Mouse (Mus musculus) forebrain, embryonic 12.5 days (tissue): Measurements from ENCODE around the gene Rap1gap. TPM values are rescaled to one million over a fixed set of nuclear protein-coding genes. Genes with fewer than 3 reads are reported as not detected.

Source experiments
- ATAC-seq: fragments of 200-750 bp; cut with Nextera tagmentation; 2 replicates; pipeline ENCODE4 v1.8.0; 2017; ENCODE audit warnings: moderate TSS enrichment; ENCODE audit not compliant: low FRiP score
- H3K27ac ChIP-seq: fragments of 300-500 bp; sonication (generic); 2 replicates; pipeline ENCODE4 v1.5.1; 2016; ENCODE audit warnings: mild to moderate bottlenecking
- H3K27me3 ChIP-seq: fragments of 300-500 bp; sonication (generic); 2 replicates; pipeline ENCODE4 v1.6.1; 2016; ENCODE audit warnings: mild to moderate bottlenecking
- H3K36me3 ChIP-seq: fragments of 300-500 bp; sonication (generic); replicated peaks from 2 replicates; pipeline ENCODE4 v1.6.1; 2016; ENCODE audit warnings: mild to moderate bottlenecking
- H3K4me1 ChIP-seq: fragments of 300-500 bp; sonication (generic); 2 replicates; pipeline ENCODE4 v1.6.1; 2016
- H3K4me2 ChIP-seq: fragments of 300-500 bp; sonication (generic); 2 replicates; pipeline ENCODE4 v1.6.1; 2016; ENCODE audit warnings: mild to moderate bottlenecking, moderate library complexity
- H3K4me3 ChIP-seq: fragments of 300-500 bp; sonication (generic); replicated peaks from 2 replicates; pipeline ENCODE4 v1.5.1; 2016; ENCODE audit warnings: mild to moderate bottlenecking
- H3K9ac ChIP-seq: fragments of 300-500 bp; sonication (generic); 2 replicates; pipeline ENCODE4 v1.6.1; 2016; ENCODE audit warnings: mild to moderate bottlenecking
- H3K9me3 ChIP-seq: fragments of 300-500 bp; sonication (generic); 2 replicates; pipeline ENCODE4 v1.6.1; 2016
- WGBS: fragments of 180-500 bp; shearing (Covaris S2); methylation state at CpG from one replicate; pipeline ENCODE4 v1.1.7; 2016; 5-methylcytosine and 5-hydroxymethylcytosine counted together
- polyA plus RNA-seq: library from polyadenylated mRNA; unstranded; fragments of >200 nt; fragmentation: Nextera tagmentation; extraction: Ambion mirVana; gene quantifications from 2 replicates; pipeline ENCODE4 v1.2.1, GENCODE M21; 2016

The Rap1gap gene
- polyA plus RNA-seq, 1 experiment from 2014 or later, result 7.3 TPM

DNA sequence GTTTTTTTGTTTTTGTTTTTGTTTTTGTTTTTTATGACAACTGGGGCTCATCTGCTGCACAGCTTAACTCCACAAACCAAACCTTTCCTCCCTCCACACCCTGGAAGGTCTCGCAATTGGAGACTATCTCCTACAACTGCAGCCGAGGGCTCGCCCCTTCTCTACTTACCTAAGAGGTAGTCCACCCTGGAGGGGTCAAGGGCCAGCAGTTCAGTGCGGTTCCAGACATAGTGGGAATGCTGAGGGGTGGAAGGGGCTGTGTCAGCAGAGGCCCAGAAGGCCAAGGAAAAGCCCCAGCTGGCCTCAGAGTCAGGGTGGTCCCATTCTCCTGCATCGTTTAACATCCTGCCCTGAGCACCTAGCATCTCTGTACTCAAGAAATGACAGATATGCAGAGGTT, 83.1 kb downstream of the Rap1gap start:
- Histone ChIP-seq H3K9ac (no peak overlapping the region), H3K9me3 (no peaks in the 10 kb centered on the region), H3K4me3 (no peak overlapping the region), H3K4me2 (no peak overlapping the region), H3K4me1 (peaks cover 16% of the 10 kb centered on the region), H3K36me3 (no peaks in the 10 kb centered on the region), H3K27ac (no peak overlapping the region), H3K27me3 (no peaks in the 10 kb centered on the region)
- ATAC-seq, result no peak
- 94% methylated on average over 5 of the region's 5 CpGs for WGBS

DNA sequence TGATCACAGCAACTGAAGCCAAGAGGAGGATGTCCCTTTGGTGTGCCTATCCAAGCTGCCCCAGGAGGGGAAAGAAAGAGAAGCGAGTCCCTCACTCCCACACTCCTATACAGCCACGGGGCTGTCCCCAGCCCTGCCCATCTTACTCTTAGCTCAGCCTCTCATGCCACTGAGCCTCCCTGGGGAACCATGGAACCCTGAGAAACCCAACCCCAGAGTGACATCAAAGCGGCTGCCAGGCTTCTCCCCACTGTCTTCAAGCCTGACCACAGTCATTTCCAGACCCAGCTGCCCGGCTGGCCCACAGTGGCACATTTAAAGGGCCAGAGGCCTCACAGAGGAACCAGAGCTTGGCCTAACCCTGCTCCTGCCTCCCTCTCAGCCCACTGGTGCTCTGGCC, 84.2 kb downstream of the Rap1gap start:
- Histone ChIP-seq H3K4me3 (no peak overlapping the region), H3K4me2 (no peak overlapping the region), H3K4me1 (peaks cover 18% of the 10 kb centered on the region), H3K27ac (no peak overlapping the region), H3K9me3 (no peaks in the 10 kb centered on the region), H3K36me3 (no peaks in the 10 kb centered on the region), H3K9ac (no peak overlapping the region), H3K27me3 (no peaks in the 10 kb centered on the region)
- ATAC-seq, result no peak
- 73% methylated on average over 4 of the region's 4 CpGs for WGBS

- no peak for ATAC-seq
- 87% methylated on average over 9 of the region's 9 CpGs for WGBS
- Histone ChIP-seq H3K27ac (no peak overlapping the region), H3K9me3 (no peaks in the 10 kb centered on the region), H3K36me3 (no peaks in the 10 kb centered on the region), H3K9ac (no peak overlapping the region), H3K4me3 (no peak overlapping the region), H3K4me1 (peaks cover 15% of the 10 kb centered on the region), H3K4me2 (no peak overlapping the region), H3K27me3 (no peaks in the 10 kb centered on the region)
These were observed 85.2 kb downstream of the Rap1gap start for GRCm38 (mm10) chr4:137749680-137750079.

DNA sequence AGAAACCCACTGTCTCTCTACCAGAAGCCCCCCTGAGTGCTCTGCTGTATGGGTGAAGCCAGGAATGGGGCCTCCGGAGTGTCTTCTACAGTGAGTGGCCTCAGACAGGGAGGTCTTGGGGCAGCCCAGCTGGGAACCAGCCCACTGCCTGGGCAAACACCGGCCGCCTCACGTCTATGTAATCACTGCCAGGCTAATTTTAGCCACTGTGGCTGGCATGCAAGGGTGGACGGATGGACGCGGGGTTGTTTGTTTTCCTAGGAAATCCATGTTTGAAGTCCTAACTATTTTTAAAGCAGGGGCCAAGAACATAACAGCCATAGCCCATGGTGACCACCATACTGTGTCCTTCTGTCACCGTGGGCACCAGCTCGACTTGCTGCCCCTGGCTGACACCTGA, 85.6 kb downstream of the Rap1gap start:
- peaks cover 14% of the 10 kb centered on the region; the same call in 1 of the 2 replicates for H3K4me1 ChIP-seq
- WGBS, result 83% methylated on average over 9 of the region's 9 CpGs
- no peaks in the 10 kb centered on the region for H3K27me3 ChIP-seq
- H3K27ac ChIP-seq, result no peak overlapping the region
- no peak overlapping the region for H3K9ac ChIP-seq
- H3K4me2 ChIP-seq, result no peak overlapping the region
- no peaks in the 10 kb centered on the region for H3K36me3 ChIP-seq
- no peak overlapping the region for H3K4me3 ChIP-seq
- no peak for ATAC-seq
- H3K9me3 ChIP-seq, result no peaks in the 10 kb centered on the region

- H3K4me1 ChIP-seq, result peaks cover 14% of the 10 kb centered on the region; the same call in 1 of the 2 replicates
- no peak for ATAC-seq
- no peak overlapping the region for H3K27ac ChIP-seq
These were observed 86.8 kb downstream of the Rap1gap start for GRCm38 (mm10) chr4:137751310-137751709.

DNA sequence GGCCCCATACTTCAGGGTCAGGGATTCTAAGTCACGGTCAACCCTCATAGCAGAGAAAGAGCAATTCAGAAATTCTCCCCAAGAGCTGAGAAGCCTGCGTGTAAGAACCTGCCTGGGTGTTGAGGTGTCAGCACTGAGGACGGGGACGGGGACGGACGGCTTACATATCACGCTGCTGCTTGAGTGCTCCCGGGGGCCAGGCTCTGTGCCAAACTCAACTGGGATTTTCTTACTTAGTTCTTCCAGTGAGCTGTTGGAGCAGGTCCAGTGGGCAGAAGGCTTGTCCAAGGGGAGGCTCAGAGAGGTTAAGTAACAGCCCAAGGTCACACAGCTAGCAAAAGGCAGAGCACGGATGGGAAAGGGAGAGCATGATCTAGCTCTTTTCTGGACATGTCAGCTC, 87.2 kb downstream of the Rap1gap start:
- Histone ChIP-seq H3K27ac (no peak overlapping the region; the same call in 1 of the 2 replicates), H3K4me1 (peaks cover 14% of the 10 kb centered on the region; the same call in 1 of the 2 replicates)
- 86% methylated on average over 9 of the region's 9 CpGs for WGBS

More at GRCm38 (mm10) chr4:137751310-137751709, 86.8 kb downstream of the Rap1gap start:
- Histone ChIP-seq H3K36me3 (no peaks in the 10 kb centered on the region), H3K27me3 (no peaks in the 10 kb centered on the region), H3K9ac (no peak overlapping the region), H3K4me3 (no peak overlapping the region), H3K4me2 (no peak overlapping the region), H3K9me3 (no peaks in the 10 kb centered on the region)
- WGBS, result 80% methylated on average over 8 of the region's 8 CpGs

DNA sequence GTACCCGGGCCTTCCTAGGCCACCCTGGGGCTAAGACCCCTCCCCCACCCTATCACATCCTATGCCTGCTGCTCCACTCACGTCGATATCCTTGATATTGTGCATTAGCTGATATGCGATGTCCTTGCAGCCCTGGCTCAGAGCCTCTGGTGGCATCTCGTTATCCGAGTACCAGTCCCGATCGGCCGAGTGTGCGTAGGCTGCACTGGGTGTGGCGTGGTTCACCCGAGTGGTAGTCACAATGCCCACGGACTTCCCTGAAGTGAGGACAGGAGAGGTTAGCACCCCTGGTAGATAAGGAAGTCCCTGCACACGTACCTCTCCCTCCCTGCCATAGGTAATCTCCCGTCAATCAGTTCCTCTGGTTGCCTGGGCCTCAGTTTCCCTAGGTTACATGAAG, 87.9 kb downstream of the Rap1gap start:
- ATAC-seq, result no peak
- H3K4me2 ChIP-seq, result no peak overlapping the region
- H3K9ac ChIP-seq, result no peak overlapping the region
- H3K27me3 ChIP-seq, result no peaks in the 10 kb centered on the region
- no peak overlapping the region for H3K27ac ChIP-seq
- WGBS, result 83% methylated on average over 15 of the region's 15 CpGs
- no peak overlapping the region for H3K4me3 ChIP-seq
- H3K4me1 ChIP-seq, result peaks cover 14% of the 10 kb centered on the region; the same call in 1 of the 2 replicates
- no peaks in the 10 kb centered on the region for H3K9me3 ChIP-seq
- no peaks in the 10 kb centered on the region for H3K36me3 ChIP-seq

More for the DNA sequence above, 87.2 kb downstream of the Rap1gap start:
- Histone ChIP-seq H3K9ac (no peak overlapping the region), H3K36me3 (no peaks in the 10 kb centered on the region), H3K4me2 (no peak overlapping the region), H3K4me3 (no peak overlapping the region), H3K9me3 (no peaks in the 10 kb centered on the region), H3K27me3 (no peaks in the 10 kb centered on the region)
- no peak for ATAC-seq

DNA sequence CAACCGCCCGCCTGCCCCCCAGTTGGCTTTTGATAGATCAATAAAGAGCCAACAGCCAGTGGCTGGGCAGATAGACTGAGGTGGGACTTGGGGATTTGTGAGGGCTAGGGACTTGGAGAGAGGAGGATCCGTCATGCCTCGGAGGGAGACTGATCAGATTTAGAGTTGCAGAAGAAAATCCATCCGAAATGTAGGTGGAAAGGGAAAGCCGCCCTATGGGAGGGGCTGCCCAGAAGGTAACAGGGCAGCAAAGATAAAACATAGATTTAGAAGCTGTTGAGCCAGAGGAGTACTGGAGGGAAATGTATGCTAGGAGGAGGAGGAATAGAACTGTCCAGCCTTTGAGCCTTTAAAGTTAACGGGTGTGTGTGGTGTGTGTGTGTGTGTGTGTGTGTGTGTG, 88.7 kb downstream of the Rap1gap start:
- H3K4me2 ChIP-seq, result no peak overlapping the region
- no peaks in the 10 kb centered on the region for H3K9me3 ChIP-seq
- no peak overlapping the region for H3K27ac ChIP-seq
- H3K9ac ChIP-seq, result no peak overlapping the region
- no peak overlapping the region for H3K4me3 ChIP-seq
- ATAC-seq, result no peak
- no peaks in the 10 kb centered on the region for H3K36me3 ChIP-seq
- no peaks in the 10 kb centered on the region for H3K27me3 ChIP-seq
- 88% methylated on average over 7 of the region's 7 CpGs for WGBS
- H3K4me1 ChIP-seq, result peaks cover 14% of the 10 kb centered on the region; the same call in 1 of the 2 replicates

DNA sequence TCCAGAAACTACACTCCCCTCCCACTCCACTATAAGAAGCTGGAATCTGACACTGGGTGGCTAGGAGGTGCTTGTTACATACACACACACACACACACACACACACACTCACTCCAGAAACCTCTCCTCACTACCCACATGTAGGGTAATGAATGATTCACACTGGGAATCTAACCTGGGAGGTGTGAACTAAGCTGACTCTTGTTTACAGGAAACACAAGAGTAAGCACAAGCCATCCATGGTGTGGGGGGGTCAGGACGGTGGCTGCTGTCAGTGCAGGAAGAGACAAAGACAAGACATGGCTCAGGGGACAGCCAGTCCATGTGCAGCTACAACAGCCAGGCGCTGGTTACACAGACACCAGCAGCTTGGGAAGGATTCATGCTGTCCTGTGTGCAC, 89.9 kb downstream of the Rap1gap start:
- ATAC-seq, result no peak
- H3K4me3 ChIP-seq, result no peak overlapping the region
- no peak overlapping the region for H3K4me2 ChIP-seq
- 87% methylated on average over 2 of the region's 2 CpGs for WGBS
- no peak overlapping the region for H3K27ac ChIP-seq
- H3K9me3 ChIP-seq, result no peaks in the 10 kb centered on the region
- H3K9ac ChIP-seq, result no peak overlapping the region
- H3K36me3 ChIP-seq, result no peaks in the 10 kb centered on the region
- H3K27me3 ChIP-seq, result no peaks in the 10 kb centered on the region
- H3K4me1 ChIP-seq, result peaks cover 16% of the 10 kb centered on the region; the same call in 1 of the 2 replicates

- H3K4me1 ChIP-seq, result peaks cover 37% of the 10 kb centered on the region
- no peaks in the 10 kb centered on the region for H3K9me3 ChIP-seq
- no peaks in the 10 kb centered on the region for H3K36me3 ChIP-seq
- no peak for ATAC-seq
- no peak overlapping the region for H3K9ac ChIP-seq
- 75% methylated on average over 9 of the region's 9 CpGs for WGBS
- H3K4me2 ChIP-seq, result no peak overlapping the region
- no peaks in the 10 kb centered on the region for H3K27me3 ChIP-seq
- H3K4me3 ChIP-seq, result no peak overlapping the region
- H3K27ac ChIP-seq, result no peak overlapping the region
These were observed 98.4 kb downstream of the Rap1gap start for GRCm38 (mm10) chr4:137762886-137763285.

DNA sequence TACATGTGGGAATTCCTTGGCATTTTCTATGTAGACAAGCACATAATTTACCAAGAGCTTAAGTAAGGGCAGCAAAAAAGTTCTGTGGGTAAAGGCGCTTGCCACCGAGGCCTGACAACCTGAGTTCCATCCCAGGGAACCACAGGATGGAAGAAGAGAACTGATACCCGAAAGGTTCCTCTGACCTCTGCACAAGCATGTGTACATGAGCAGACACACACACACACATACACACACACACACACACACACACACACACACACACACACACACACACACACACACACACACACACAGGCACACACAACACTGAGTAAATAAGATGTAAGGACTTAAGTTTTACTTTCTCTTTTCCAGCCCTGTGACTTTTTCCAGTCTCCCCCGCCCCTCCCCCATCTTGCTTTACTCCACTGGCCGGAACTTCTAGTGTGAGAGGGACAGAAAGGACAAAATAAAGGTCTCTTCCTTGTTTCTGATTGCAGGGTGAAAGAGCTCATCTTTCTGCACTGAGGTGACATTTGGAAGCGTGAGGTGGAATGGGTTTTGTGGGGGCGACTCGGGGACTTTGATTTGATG, 99.5 kb downstream of the Rap1gap start:
- Histone ChIP-seq H3K4me2 (no peak overlapping the region), H3K27ac (peak overlapping the region; percentile 94; the same call in 1 of the 2 replicates), H3K9me3 (no peaks in the 10 kb centered on the region), H3K36me3 (no peaks in the 10 kb centered on the region), H3K4me3 (no peak overlapping the region), H3K27me3 (no peaks in the 10 kb centered on the region), H3K9ac (no peak overlapping the region), H3K4me1 (peaks cover 32% of the 10 kb centered on the region)
- ATAC-seq, result no peak
- 67% methylated on average over 8 of the region's 8 CpGs for WGBS

DNA sequence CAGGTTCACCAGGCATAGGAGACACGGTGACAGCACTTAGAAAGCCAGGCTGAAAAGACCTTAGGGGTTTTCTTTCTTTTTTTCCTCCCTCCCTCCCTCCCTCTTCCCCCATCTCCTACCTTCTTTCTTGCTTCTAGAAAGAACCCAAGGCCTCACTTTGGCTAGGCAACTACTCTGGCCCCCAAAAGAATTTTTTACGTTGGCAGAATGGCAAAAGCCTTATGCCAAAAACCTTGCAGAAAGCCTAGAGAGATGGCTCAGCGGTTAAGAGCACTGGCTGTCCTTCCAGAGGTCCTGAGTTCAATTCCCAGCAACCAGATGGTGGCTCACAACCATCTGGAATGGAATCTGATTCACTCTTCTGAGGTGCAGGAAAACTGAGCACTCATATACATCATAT, 100.1 kb downstream of the Rap1gap start:
- peaks cover 32% of the 10 kb centered on the region for H3K4me1 ChIP-seq
- H3K27me3 ChIP-seq, result no peaks in the 10 kb centered on the region
- no peak overlapping the region for H3K4me2 ChIP-seq
- H3K36me3 ChIP-seq, result no peaks in the 10 kb centered on the region
- H3K9ac ChIP-seq, result no peak overlapping the region
- H3K4me3 ChIP-seq, result no peak overlapping the region
- peak overlapping the region; percentile 94; the same call in 1 of the 2 replicates for H3K27ac ChIP-seq
- ATAC-seq, result no peak
- WGBS, result 62% methylated on average over 3 of the region's 3 CpGs
- H3K9me3 ChIP-seq, result no peaks in the 10 kb centered on the region

- Histone ChIP-seq H3K9me3 (no peaks in the 10 kb centered on the region), H3K4me1 (peaks cover 32% of the 10 kb centered on the region), H3K27me3 (no peaks in the 10 kb centered on the region), H3K4me2 (no peak overlapping the region), H3K9ac (peak overlapping the region; percentile 53), H3K27ac (peak overlapping the region; percentile 94), H3K4me3 (no peak overlapping the region), H3K36me3 (no peaks in the 10 kb centered on the region)
- 9% methylated on average over 7 of the region's 7 CpGs for WGBS
- ATAC-seq, result peak; percentile 96
These were observed 101.0 kb downstream of the Rap1gap start for GRCm38 (mm10) chr4:137765554-137765971.
